Mouse (Mus musculus): ENCODE data around the gene Ptar1. TPM values are rescaled to one million over a fixed set of nuclear protein-coding genes. Genes with fewer than 3 reads are reported as not detected.
"Not testable (repeated sequence)": the region's sequence is repeated elsewhere in the genome, so short reads cannot be mapped to it uniquely, and the experiment has no call there.

Gene Ptar1
- 8.4 TPM for polyA plus RNA-seq (2021)

- DNase-seq (ENCODE audit: low read depth, low spot score) (no peak), ATAC-seq (peak; percentile 73)
- in situ Hi-C loops (cut with MboI; ENCODE audit: low pct_unique_long_range_greater_than_20kb): loop anchor here (25.0 kb wide), 1 partner anchor 775 kb away; no protein-coding TSS in a partner anchor
- peaks cover 6% of the 10 kb centered on the region for H3K27me3 ChIP-seq
- CTCF ChIA-PET: interaction anchor here (1.5 to 2.2 kb wide), 3 partner anchors 10 to 71 kb away, joined by 4 to 8 read pairs (median 8); partner anchors contain the start of gene Apba1
- TF ChIP-seq CTCF (IDR thresholded peaks at IDR 0.05): no peak
- POLR2A ChIA-PET: interaction anchor here (0.9 kb wide), 1 partner anchor 10 kb away, joined by 4 read pairs; no protein-coding TSS in a partner anchor
Measured at GRCm38 (mm10) chr19:23687296-23688021, at the start of gene Ptar1. TSS of gene Ptar1 (plus strand) at chr19:23687429.

- in situ Hi-C loops (cut with MboI; ENCODE audit: low pct_unique_long_range_greater_than_20kb): no loop called here
- no peak for DNase-seq (ENCODE audit: low read depth, low spot score)
- no peak for TF ChIP-seq CTCF (IDR thresholded peaks at IDR 0.05)
- H3K27me3 ChIP-seq: peaks cover 44% of the 10 kb centered on the region
- POLR2A ChIA-PET: no interaction called here
- no peak for ATAC-seq
- CTCF ChIA-PET: no interaction called here
Measured at GRCm38 (mm10) chr19:23643819-23644218, 43.4 kb upstream of the Ptar1 start.

- TF ChIP-seq CTCF (IDR thresholded peaks at IDR 0.05): no peak
- ChIA-PET CTCF (no interaction called here), POLR2A (no interaction called here)
- H3K27me3 ChIP-seq: peaks cover 39% of the 10 kb centered on the region
- ATAC-seq (no peak), DNase-seq (ENCODE audit: low read depth, low spot score) (no peak)
- in situ Hi-C loops (cut with MboI; ENCODE audit: low pct_unique_long_range_greater_than_20kb): no loop called here
Measured at GRCm38 (mm10) chr19:23645347-23645746, 41.9 kb upstream of the Ptar1 start.

- ATAC-seq: no peak
- ChIA-PET POLR2A (no interaction called here), CTCF (no interaction called here)
- DNase-seq (ENCODE audit: low read depth, low spot score): no peak
- in situ Hi-C loops (cut with MboI; ENCODE audit: low pct_unique_long_range_greater_than_20kb): no loop called here
- no peak for TF ChIP-seq CTCF (IDR thresholded peaks at IDR 0.05)
- H3K27me3 ChIP-seq: peaks cover 40% of the 10 kb centered on the region
Measured at GRCm38 (mm10) chr19:23647308-23647707, 39.9 kb upstream of the Ptar1 start.

GRCm38 (mm10) chr19:23652644-23653043 lies 34.6 kb upstream of the Ptar1 start, which contains the start of gene 1700028P14Rik:
TSS of gene 1700028P14Rik (minus strand) at chr19:23652812.
- in situ Hi-C loops (cut with MboI; ENCODE audit: low pct_unique_long_range_greater_than_20kb): no loop called here
- ATAC-seq (no peak), DNase-seq (ENCODE audit: low read depth, low spot score) (no peak)
- ChIA-PET POLR2A (no interaction called here), CTCF (no interaction called here)
- no peak for TF ChIP-seq CTCF (IDR thresholded peaks at IDR 0.05)
- peaks cover 29% of the 10 kb centered on the region for H3K27me3 ChIP-seq

- POLR2A ChIA-PET: no interaction called here
- peaks cover 29% of the 10 kb centered on the region for H3K27me3 ChIP-seq
- CTCF ChIA-PET: no interaction called here
- ATAC-seq (no peak), DNase-seq (ENCODE audit: low read depth, low spot score) (no peak)
- TF ChIP-seq CTCF (IDR thresholded peaks at IDR 0.05): no peak
- in situ Hi-C loops (cut with MboI; ENCODE audit: low pct_unique_long_range_greater_than_20kb): no loop called here
Measured at GRCm38 (mm10) chr19:23653154-23653553, 34.1 kb upstream of the Ptar1 start.

GRCm38 (mm10) chr19:23657261-23657932 lies 29.8 kb upstream of the Ptar1 start:
- ATAC-seq (peak; percentile 44), DNase-seq (ENCODE audit: low read depth, low spot score) (no peak)
- in situ Hi-C loops (cut with MboI; ENCODE audit: low pct_unique_long_range_greater_than_20kb): no loop called here
- CTCF ChIA-PET: no interaction called here
- TF ChIP-seq CTCF (IDR thresholded peaks at IDR 0.05): no peak
- POLR2A ChIA-PET: interaction anchor here (0.6 kb wide), 1 partner anchor 476 kb away, joined by 3 read pairs; no protein-coding TSS in a partner anchor
- H3K27me3 ChIP-seq: peaks cover 36% of the 10 kb centered on the region

GRCm38 (mm10) chr19:23658350-23658749 lies 28.9 kb upstream of the Ptar1 start:
- in situ Hi-C loops (cut with MboI; ENCODE audit: low pct_unique_long_range_greater_than_20kb): no loop called here
- H3K27me3 ChIP-seq: peaks cover 36% of the 10 kb centered on the region
- ChIA-PET POLR2A (no interaction called here), CTCF (no interaction called here)
- TF ChIP-seq CTCF (IDR thresholded peaks at IDR 0.05): no peak
- no peak for DNase-seq (ENCODE audit: low read depth, low spot score)
- no peak for ATAC-seq

- ChIA-PET POLR2A (no interaction called here), CTCF (no interaction called here)
- DNase-seq (ENCODE audit: low read depth, low spot score) (no peak), ATAC-seq (no peak)
- TF ChIP-seq CTCF (IDR thresholded peaks at IDR 0.05): no peak
- H3K27me3 ChIP-seq: peaks cover 41% of the 10 kb centered on the region
- in situ Hi-C loops (cut with MboI; ENCODE audit: low pct_unique_long_range_greater_than_20kb): no loop called here
Measured at GRCm38 (mm10) chr19:23664083-23664482, 23.1 kb upstream of the Ptar1 start.

- CTCF ChIA-PET: no interaction called here
- DNase-seq (ENCODE audit: low read depth, low spot score): no peak
- peaks cover 32% of the 10 kb centered on the region for H3K27me3 ChIP-seq
- no peak for TF ChIP-seq CTCF (IDR thresholded peaks at IDR 0.05)
- ATAC-seq: no peak
- POLR2A ChIA-PET: no interaction called here
- in situ Hi-C loops (cut with MboI; ENCODE audit: low pct_unique_long_range_greater_than_20kb): no loop called here
Measured at GRCm38 (mm10) chr19:23668142-23668655, 19.0 kb upstream of the Ptar1 start.

- TF ChIP-seq CTCF (IDR thresholded peaks at IDR 0.05): no peak
- H3K27me3 ChIP-seq: peaks cover 60% of the 10 kb centered on the region
- POLR2A ChIA-PET: no interaction called here
- CTCF ChIA-PET: no interaction called here
- ATAC-seq: no peak
- in situ Hi-C loops (cut with MboI; ENCODE audit: low pct_unique_long_range_greater_than_20kb): no loop called here
- no peak for DNase-seq (ENCODE audit: low read depth, low spot score)
Measured at GRCm38 (mm10) chr19:23673021-23673420, 14.2 kb upstream of the Ptar1 start.

- H3K27me3 ChIP-seq: peaks cover 72% of the 10 kb centered on the region
- CTCF ChIA-PET; POLR2A ChIA-PET; ATAC-seq; DNase-seq (ENCODE audit: low read depth, low spot score): not testable (repeated sequence)
- in situ Hi-C loops (cut with MboI; ENCODE audit: low pct_unique_long_range_greater_than_20kb): loop anchor here (25.0 kb wide), 1 partner anchor 763 kb away; no protein-coding TSS in a partner anchor
Measured at GRCm38 (mm10) chr19:23675656-23676055, 11.6 kb upstream of the Ptar1 start.

Measured in Patski (cell line).